Mouse (Mus musculus): ENCODE data around the gene Sympk.

DNA sequence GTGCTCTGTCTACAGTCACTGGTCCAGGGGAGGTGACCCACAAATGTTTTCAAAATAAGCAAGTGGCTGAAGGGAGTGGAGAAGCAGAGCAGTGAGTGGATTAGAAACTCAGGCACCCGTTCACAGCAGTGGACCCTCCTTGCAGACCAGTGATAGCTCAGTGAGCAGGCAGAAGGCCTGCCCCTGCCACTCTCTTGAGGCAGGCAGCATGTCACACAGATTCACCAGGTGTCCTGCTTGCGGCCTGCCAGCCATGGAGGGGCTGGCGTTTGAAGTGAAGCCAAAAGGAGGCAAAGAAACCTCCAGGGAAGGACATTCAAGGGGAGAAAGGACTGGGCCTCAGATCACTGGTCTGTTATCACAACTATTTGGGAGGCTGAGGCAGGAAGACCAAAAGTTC, 54.6 kb downstream of the Sympk start:
- TF ChIP-seq CTCF (IDR thresholded peaks at IDR 0.05; ENCODE audit: insufficient read depth, low read length): no peak
- no peak for TF ChIP-seq POLR2A (IDR thresholded peaks at IDR 0.05; ENCODE audit: borderline replicate concordance, extremely low read depth, low read depth, low read length)

All from lung, adult 2 months (tissue).